Mouse (Mus musculus): ENCODE results near the gene Eif2s1.
"Not testable (repeated sequence)": the region's sequence is repeated elsewhere in the genome, so short reads cannot be mapped to it uniquely, and the experiment has no call there.

The Eif2s1 gene

GRCm38 (mm10) chr12:78915561-78915960 is 53.9 kb downstream of the Eif2s1 start:
- DNase-seq (ENCODE audit: low spot score), result no peak

GRCm38 (mm10) chr12:78916278-78916677 is 54.7 kb downstream of the Eif2s1 start:
- DNase-seq (ENCODE audit: low spot score), result no peak

- DNase-seq (ENCODE audit: low spot score), result peak; percentile 78
Measured at GRCm38 (mm10) chr12:78918227-78919078, 56.8 kb downstream of the Eif2s1 start.

GRCm38 (mm10) chr12:78919079-78919712 is 57.6 kb downstream of the Eif2s1 start:
- peak; percentile 76 for DNase-seq (ENCODE audit: low spot score)

- DNase-seq (ENCODE audit: low spot score), result no peak
Measured at GRCm38 (mm10) chr12:78921421-78921820, 59.8 kb downstream of the Eif2s1 start.

- DNase-seq (ENCODE audit: low spot score), result no peak
Measured at GRCm38 (mm10) chr12:78922058-78922457, 60.4 kb downstream of the Eif2s1 start.

GRCm38 (mm10) chr12:78922977-78923376 is 61.4 kb downstream of the Eif2s1 start:
- DNase-seq (ENCODE audit: low spot score), result not testable (repeated sequence)

GRCm38 (mm10) chr12:78923539-78924189 is 62.0 kb downstream of the Eif2s1 start:
- no peak for DNase-seq (ENCODE audit: low spot score)

GRCm38 (mm10) chr12:78927287-78927686 is 65.7 kb downstream of the Eif2s1 start:
- DNase-seq (ENCODE audit: low spot score), result no peak

- no peak for DNase-seq (ENCODE audit: low spot score)
Measured at GRCm38 (mm10) chr12:78929900-78930299, 68.3 kb downstream of the Eif2s1 start.

GRCm38 (mm10) chr12:78936494-78936893 is 74.9 kb downstream of the Eif2s1 start:
- no peak for DNase-seq (ENCODE audit: low spot score)

Data from layer of hippocampus, adult 9-10 months (tissue).